Mouse (Mus musculus) naive thymus-derived CD4-positive, alpha-beta T cell, adult 2 months (primary cell): ENCODE data around the gene Colq.

Experiments used
- DNase-seq: peaks from one replicate; pipeline ENCODE4 v3.0.0-alpha.2; 2011; ENCODE audit warnings: low read depth

Gene Colq

GRCm38 (mm10) chr14:31574903-31575665 is 16.1 kb downstream of the Colq start:
- DNase-seq, result peak; percentile 28

GRCm38 (mm10) chr14:31572561-31573175 is 18.5 kb downstream of the Colq start:
- no peak for DNase-seq

- DNase-seq, result no peak
These were observed 19.7 kb downstream of the Colq start for GRCm38 (mm10) chr14:31571419-31571818.

GRCm38 (mm10) chr14:31570131-31570951 is 20.8 kb downstream of the Colq start:
- no peak for DNase-seq

GRCm38 (mm10) chr14:31569151-31569631 is 22.0 kb downstream of the Colq start:
- peak; percentile 41 for DNase-seq

- DNase-seq, result no peak
These were observed 25.5 kb downstream of the Colq start for GRCm38 (mm10) chr14:31565478-31566212.

GRCm38 (mm10) chr14:31564452-31565179 is 26.5 kb downstream of the Colq start:
- DNase-seq, result no peak

GRCm38 (mm10) chr14:31560886-31561285 is 30.3 kb downstream of the Colq start:
- no peak for DNase-seq

GRCm38 (mm10) chr14:31559216-31559615 is 31.9 kb downstream of the Colq start:
- DNase-seq, result no peak

- no peak for DNase-seq
These were observed 33.4 kb downstream of the Colq start for GRCm38 (mm10) chr14:31557784-31558183.

GRCm38 (mm10) chr14:31557273-31557672 is 33.9 kb downstream of the Colq start:
- DNase-seq, result no peak

GRCm38 (mm10) chr14:31556526-31557260 is 34.5 kb downstream of the Colq start:
- no peak for DNase-seq

GRCm38 (mm10) chr14:31555963-31556434 is 35.1 kb downstream of the Colq start:
- peak; percentile 38 for DNase-seq

GRCm38 (mm10) chr14:31555021-31555420 is 36.1 kb downstream of the Colq start:
- no peak for DNase-seq

- DNase-seq, result no peak
These were observed 47.2 kb downstream of the Colq start for GRCm38 (mm10) chr14:31543885-31544442.

GRCm38 (mm10) chr14:31537298-31537697 is 53.8 kb downstream of the Colq start:
- no peak for DNase-seq

GRCm38 (mm10) chr14:31532656-31533055 is 58.5 kb downstream of the Colq start:
- peak; percentile 13 for DNase-seq

GRCm38 (mm10) chr14:31531506-31532148 is 59.5 kb downstream of the Colq start:
- DNase-seq, result peak; percentile 79

GRCm38 (mm10) chr14:31530847-31531246 is 60.3 kb downstream of the Colq start:
- no peak for DNase-seq
